Mouse (Mus musculus): Measurements from ENCODE around the gene Lama5.
"Not testable (repeated sequence)": the region's sequence is repeated elsewhere in the genome, so short reads cannot be mapped to it uniquely, and the experiment has no call there.

Lama5 gene

DNA sequence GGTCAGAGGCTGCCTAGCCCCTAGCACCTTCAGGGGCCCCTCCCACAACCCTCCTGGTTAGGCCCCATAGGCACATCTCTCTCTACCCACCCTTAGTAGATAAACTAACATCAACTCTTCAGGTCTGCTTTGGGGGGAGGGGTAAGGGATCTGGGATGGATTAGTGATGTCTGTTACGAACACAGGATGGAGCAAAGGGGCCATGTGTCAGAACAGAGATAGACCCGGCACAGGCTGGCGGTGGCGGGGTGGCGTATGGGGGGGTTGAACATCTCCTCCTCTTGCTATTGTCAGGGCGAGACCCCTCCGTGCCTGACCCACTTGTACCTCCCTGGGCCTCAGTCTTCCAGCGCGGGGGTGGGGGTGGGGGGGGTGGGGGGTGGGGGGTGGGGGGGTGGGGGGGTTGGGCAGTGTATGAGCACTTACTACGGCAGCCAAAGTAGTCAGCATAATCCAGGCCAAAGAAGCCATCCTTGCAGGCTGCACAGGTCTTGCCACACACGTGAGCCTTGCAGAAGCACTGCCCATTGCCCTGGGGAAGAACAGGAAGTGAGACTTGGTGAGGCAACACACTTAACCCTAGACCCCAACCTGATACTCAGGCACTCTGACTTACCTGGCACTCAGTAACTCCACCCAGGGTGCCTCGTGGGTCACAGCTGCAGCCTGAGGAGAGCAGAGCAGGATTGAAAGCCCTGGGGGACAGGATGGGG is 28.9 kb downstream of the Lama5 start:
- no peak for DNase-seq

GRCm38 (mm10) chr2:180187362-180187761 is 38.3 kb downstream of the Lama5 start:
- no peak for DNase-seq

DNA sequence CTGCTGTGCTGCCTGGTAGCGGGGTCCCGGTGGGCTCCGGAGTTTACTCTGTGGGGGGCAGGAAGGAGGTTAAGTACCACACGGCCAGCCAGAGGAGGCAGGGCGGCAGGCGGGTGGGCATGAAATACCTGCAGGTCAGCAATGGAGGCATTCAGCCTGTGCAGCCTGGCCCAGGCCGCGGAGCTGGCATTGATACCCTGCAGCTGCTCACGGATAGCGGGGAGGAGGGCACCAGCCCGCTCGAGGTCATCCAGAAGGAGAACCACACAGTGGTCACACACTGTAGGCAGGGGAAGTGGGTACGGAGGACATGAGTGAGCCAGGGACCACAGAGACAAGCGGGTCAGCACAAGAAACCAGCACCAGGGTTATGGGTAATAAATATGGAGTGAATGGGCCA is 40.0 kb downstream of the Lama5 start:
- no peak for DNase-seq

DNA sequence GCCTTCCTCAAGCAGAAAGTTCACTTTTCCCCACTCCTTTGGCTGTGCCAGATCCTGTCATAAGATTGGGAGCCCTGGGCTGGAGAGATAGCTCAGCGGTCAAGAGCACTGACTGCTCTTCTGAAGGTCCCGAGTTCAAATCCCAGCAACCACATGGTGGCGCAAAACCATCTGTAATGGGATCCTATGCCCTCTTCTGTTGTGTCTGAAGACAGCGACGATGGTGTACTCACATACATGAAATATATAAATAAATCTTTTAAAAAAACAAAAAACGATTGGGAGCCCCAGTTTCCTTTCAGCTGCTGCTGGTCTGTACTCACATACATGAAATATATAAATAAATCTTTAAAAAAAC is 40.9 kb downstream of the Lama5 start:
- no peak for DNase-seq

DNA sequence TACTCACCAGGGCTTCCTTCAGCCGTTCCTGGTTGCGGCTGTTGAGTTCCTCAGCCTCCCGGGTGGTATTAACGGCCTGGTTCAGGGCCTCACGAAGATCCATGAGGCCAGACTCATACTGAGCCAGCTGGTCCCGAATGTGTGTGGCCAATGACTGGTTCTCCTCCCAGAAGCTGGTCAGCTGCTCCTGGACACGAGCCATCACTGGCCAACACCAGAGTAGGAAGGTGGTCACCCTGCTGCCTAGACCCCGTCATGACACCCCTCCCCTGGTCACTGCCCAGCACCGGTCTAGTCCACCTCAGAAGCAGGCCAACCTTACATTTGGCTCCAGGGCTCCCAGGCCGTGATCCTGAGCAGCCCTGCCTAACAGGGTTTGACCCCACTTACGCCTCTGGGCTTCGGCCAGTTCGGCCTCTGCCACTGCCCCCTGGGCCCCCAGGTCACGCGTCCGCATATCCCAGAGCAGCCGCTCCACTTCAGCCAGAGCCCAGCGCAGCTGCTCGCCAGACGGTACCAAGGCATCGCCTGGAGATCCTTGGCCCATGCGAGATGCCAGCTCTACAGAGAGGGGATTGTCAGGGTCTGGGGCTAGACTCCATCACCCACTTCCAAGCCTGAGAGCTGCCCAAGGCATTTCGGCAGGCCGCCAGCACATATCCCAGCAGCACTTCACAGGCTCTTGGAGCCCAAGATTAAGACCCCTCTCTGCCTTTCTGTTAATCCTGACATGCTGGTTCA is 41.5 kb downstream of the Lama5 start:
- no peak for DNase-seq

DNA sequence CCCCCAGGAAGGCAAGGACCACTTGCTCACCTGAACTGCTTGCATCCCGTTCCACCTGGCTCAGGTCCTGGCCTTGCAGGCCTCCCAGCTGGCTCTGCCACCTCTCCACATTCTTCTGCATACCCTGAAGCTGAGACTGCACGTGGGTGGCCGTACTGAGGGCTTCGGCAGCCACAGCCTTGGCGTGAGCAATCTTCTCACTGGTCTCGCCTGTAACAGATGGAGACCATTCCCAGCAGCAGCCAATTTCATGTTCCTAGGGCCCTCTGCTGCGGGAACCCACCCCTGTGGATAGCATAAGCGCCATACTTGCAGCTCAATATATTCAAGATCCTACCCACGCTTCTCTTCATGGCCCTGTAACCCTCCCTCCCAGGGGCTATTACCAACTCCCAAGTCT is 44.1 kb downstream of the Lama5 start:
- no peak for DNase-seq

- DNase-seq = no peak
Observed at GRCm38 (mm10) chr2:180175725-180176124, 49.9 kb downstream of the Lama5 start.

GRCm38 (mm10) chr2:180174121-180174520 is 51.5 kb downstream of the Lama5 start:
- DNase-seq = no peak

- not testable (repeated sequence) for DNase-seq
Observed at GRCm38 (mm10) chr2:180173711-180174110, 51.9 kb downstream of the Lama5 start.

GRCm38 (mm10) chr2:180173163-180173562 is 52.5 kb downstream of the Lama5 start:
- DNase-seq = no peak

GRCm38 (mm10) chr2:180172152-180172551 is 53.5 kb downstream of the Lama5 start:
- DNase-seq = no peak

DNA sequence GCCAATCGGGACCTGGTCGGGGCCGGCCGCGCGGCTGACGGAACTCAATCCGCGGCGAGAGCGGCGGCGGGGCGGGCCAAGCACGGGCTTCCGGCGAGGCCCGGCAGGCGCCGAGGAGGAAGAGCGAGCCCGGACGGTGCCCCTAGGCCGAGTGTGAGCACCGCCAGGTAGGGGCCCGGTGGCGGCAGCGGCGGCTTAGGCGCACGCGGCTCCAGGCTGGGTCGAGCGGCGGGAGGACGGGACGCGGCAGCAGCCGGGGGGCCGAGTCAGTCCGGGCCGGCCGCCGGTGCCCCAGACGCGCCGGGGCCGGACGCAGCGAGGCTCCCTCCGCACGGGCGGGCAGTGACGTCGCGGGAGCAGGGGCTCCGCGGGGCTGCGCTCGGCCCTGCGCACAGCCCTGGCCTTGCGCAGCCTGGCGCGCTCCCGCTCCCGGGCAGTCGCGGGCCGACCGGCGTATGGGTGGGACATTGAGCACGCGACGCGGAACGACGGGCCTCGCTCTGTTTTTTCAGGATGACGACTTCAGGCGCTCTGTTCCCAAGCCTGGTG is 54.1 kb downstream of the Lama5 start:
- peak; percentile 73 for DNase-seq

- DNase-seq = peak; percentile 97
Observed at GRCm38 (mm10) chr2:180170806-180171521, 54.7 kb downstream of the Lama5 start, which contains the start of gene Adrm1. TSS of gene Adrm1 (plus strand) at chr2:180171485.

- DNase-seq = no peak
Observed at GRCm38 (mm10) chr2:180170151-180170805, 55.4 kb downstream of the Lama5 start.

- DNase-seq = no peak
Observed at GRCm38 (mm10) chr2:180166869-180167268, 58.8 kb downstream of the Lama5 start.

DNA sequence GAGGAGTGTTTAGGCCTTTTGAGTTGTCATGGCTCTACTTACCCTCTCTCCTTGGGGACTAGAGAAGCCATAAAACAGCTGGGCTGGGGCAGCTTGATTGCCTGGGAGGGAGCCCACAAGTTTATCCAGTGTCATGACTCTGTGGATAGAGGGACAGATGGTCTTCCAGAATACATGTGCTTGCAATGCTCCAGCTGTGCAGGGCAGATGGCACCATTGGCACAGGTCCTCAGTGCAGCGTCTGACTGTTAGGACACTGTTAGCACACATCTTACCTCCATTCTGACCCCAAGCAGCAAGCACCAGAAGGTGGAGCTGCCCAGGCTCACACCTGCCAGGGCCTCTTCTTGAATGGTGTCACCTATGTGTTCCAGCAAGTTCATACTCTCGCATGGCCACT is 59.8 kb downstream of the Lama5 start:
- DNase-seq = no peak

- DNase-seq = no peak
Observed at GRCm38 (mm10) chr2:180158627-180159026, 67.0 kb downstream of the Lama5 start.

- DNase-seq = no peak
Observed at GRCm38 (mm10) chr2:180154796-180155195, 70.9 kb downstream of the Lama5 start.

DNA sequence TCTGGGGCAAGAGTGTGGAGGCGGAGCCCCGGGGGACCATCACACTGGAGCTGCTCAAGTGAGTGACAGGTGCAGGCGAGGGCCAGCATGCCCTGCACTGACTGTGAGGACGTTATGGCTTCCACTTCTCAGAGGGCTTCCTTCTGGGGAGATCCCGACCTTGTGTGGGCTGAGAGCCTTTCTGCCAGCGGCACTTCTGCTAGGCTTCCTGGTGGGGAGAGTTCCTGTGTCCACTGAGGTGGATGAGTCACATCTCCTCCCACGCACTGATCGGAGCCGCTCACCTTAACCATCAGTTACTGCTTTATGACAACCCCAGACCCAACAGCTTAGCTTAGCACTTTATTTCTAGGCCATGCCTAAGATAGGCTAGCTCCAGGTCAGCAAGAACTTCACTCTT is 77.1 kb downstream of the Lama5 start:
- DNase-seq = no peak

DNA sequence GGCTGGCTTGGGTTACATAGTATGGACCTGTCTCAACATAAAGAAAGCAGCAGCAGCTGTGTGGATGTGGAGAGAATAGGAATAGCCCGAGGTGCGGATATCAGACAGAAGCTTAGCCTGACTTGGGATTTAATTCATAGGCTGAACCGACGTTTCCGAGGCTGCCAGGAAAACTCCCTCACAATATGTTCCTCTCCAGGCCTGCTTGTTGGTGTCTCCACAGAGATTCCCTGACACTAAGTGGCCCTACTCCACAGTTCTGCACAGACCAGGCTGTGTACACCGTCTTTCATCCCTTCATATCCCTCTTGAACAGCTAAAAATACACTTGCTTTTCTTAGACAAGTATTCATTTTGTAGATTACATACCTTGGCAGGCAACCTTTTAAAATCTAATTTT is 78.3 kb downstream of the Lama5 start:
- DNase-seq = no peak

DNA sequence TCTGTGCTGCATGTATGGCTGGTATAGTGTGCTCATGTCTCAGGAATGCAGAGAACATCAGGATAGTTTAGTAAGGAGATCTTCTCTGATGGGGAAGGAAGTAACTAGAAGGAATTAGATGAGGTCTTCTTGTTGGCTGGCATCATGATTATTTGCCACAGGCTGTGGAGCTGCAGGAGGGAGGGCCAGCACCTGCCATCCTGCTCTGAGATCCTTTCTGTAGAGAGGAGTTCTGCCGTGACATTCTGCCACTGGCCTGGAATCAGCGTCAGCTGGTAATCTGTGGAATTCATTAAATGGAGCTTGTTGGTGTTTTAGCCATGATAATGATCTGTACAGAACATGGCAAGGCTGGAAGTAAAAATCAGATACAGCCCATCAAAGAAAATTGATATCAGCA is 79.6 kb downstream of the Lama5 start:
- DNase-seq = no peak

DNA sequence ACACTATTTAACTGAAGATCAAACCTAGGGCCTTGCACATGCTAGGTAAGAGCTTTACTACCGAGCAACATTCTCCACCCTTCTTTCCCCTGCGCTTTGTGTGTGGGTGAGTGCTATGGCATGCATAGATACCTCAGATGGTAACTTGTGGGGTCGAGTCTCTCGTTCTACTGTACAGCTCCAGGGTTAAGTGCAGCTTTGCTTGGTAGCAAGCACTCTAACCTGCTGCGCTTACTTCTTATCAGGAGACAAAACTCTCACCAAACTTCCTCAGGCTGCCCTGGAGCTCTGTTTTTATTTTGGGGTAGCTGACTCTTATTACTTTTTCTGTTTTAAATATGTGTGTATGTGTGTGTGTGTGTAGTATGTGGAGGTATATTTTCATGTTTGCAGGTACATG is 90.2 kb downstream of the Lama5 start:
- DNase-seq = no peak

DNA sequence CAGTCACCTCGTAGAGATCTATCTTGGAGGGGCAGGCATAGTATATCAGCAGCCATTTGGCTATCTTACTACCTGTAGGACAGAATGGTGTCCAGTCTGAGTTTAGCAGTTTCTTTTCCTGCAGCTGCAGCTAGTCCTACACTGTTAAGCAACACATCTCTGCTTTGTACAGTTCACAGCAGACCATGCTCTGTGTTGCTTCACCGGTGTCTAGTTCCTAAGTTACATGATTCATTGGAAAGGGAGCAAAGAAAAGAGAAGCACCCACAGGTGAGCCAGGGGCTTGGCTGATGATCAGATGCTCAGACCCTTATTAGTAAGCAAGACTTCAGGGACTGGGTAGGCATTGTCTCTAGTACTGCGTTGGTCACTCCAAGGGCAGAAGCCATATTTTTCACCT is 91.7 kb downstream of the Lama5 start:
- DNase-seq = no peak
